Mouse (Mus musculus) megakaryocyte, adult 5-6 weeks (primary cell): ENCODE data around the gene Fbxo10. TPM values are rescaled to one million over a fixed set of nuclear protein-coding genes. Genes with fewer than 3 reads are reported as not detected.
"Not testable (repeated sequence)": the region's sequence is repeated elsewhere in the genome, so short reads cannot be mapped to it uniquely, and the experiment has no call there.

Experiments used
- ATAC-seq: 2 replicates; pipeline ENCODE4 v1.8.0; 2016; ENCODE audit warnings: mild to moderate bottlenecking, inconsistent platforms; ENCODE audit not compliant: poor library complexity, severe bottlenecking
- total RNA-seq, 2 experiments: library from RNA; stranded (forward) in 1 of 2; stranded (reverse) in 1 of 2; fragments of 153-499, 151-499 nt in 1 of 2; fragments of 221-1000, 200-1000 nt in 1 of 2; gene quantifications; 2 replicates each; pipeline versions ENCODE4 v1.2.3 to v1.2.4; 2015 to 2017

Fbxo10 gene
- total RNA-seq, 2 experiments from 2014 or later = 3.4 to 4.5 TPM

DNA sequence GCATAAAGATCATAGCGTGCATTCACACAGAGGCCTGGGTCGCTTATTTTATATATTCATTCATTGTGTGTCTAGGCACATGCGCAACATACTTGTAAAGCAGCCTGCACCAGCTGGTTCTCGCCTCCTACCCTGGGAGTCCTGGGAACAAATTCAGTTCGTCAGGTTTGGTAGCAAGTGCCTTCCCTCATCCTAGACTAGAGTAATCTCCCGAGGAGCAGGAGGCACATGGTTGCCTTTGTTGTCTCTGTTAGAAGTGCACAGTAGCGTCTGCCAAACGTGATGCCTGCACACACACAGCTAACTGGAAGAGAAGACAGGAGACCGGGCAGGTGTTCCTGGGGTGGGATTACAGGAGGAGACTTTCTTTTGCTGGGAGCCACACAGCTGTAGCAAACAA, 36.4 kb downstream of the Fbxo10 start:
- ATAC-seq = no peak

DNA sequence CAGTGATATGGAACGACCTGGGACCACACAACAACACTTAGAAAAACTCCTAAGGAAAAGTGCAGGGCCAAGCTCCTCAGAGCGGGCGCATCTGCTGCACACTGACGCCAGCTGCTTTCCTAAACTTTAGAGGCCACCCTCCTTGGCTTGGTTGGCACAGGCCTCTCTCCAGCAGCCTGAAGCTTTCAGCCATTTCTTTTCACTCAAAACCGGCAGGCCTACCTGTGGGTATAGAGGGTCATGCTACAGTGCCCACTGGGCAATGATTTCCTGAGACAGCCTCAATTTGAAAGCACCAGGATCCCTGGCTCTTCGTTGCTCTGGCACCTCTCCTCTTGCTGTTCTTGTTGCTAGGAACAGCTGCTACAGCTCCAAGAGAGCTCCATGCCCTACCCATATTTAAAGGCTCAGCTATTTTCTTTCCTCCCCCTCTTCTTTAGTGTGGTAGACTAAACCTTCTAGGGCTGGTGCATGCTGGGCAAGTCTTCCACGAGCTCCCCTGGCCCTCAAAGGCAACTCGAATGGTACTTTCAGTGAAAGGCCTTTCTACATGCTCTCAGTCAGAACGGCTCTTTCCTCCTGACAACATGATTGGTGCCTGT, 37.0 kb downstream of the Fbxo10 start:
- ATAC-seq = no peak

DNA sequence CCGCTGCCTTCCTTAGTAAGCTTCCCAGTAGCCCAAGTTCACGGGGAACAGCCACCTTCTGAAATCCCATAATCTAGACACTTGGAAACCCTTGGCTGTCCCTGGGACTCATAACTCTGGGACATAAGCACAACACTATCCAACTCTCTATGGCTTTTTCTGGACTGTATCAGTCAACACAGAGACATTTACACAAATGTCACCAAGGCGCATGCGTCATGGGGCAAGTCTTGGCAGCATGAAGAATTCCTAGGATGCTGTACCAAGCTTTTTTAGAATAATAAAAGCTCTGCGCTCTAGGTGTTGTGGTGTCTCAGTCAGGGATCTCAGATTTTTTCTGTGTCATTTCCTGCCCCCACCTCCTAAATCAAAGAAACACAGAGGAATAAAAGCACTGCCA, 37.7 kb downstream of the Fbxo10 start:
- ATAC-seq = no peak

DNA sequence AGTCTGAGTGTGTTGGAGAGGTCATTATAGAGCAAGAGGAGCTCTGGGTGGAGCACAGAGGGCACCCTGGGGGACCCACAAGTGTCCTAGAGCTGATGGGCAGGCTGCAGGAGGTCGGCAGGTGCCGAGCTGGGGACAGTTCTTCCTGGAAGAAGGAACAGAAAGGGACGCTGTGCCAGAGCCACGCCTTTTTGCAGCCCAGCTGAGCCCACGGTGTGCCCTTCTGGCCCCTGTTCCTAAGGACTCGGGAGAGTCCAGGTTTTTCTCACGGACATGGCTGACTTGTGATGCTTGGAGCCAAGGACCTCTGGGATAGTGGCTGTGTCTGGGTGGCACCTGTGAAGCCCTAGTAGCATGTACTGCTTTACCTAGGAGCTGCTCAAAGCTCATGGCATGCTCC, 43.6 kb downstream of the Fbxo10 start:
- ATAC-seq = no peak

DNA sequence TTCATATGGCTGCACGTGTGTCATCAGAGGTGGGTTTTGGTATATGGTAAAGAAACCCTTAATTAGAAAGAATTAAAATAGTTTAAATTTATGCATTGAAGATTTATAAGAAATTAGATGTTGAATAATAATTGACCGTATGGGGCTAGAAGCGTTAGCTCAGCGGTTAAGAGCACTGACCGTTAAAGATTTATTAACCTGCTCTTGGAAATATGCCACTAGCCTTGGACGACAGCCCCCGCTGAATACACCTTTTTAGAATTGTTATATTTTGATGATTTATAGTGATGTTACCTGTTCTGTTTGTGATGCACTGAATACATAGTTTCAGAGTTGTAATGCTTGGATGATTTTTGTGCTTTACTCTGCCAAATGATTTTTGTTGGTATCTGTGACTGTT, 44.9 kb downstream of the Fbxo10 start:
- ATAC-seq = not testable (repeated sequence)

DNA sequence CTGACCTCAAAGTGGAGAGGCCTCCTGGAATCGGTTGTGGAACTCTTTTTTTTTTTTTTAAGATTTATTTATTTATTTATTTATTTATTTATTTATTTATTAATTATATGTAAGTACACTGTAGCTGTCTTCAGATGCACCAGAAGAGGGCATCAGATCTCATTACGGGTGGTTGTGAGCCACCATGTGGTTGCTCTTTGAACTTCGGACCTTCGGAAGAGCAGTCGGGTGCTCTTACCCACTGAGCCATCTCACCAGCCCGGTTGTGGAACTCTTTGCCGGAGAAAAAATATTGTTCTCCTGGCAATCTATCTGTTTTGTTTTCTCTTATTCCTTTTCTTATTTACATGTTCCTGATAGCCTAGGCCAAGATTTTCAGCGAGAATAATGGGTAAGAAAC, 45.5 kb downstream of the Fbxo10 start:
- ATAC-seq = not testable (repeated sequence)

DNA sequence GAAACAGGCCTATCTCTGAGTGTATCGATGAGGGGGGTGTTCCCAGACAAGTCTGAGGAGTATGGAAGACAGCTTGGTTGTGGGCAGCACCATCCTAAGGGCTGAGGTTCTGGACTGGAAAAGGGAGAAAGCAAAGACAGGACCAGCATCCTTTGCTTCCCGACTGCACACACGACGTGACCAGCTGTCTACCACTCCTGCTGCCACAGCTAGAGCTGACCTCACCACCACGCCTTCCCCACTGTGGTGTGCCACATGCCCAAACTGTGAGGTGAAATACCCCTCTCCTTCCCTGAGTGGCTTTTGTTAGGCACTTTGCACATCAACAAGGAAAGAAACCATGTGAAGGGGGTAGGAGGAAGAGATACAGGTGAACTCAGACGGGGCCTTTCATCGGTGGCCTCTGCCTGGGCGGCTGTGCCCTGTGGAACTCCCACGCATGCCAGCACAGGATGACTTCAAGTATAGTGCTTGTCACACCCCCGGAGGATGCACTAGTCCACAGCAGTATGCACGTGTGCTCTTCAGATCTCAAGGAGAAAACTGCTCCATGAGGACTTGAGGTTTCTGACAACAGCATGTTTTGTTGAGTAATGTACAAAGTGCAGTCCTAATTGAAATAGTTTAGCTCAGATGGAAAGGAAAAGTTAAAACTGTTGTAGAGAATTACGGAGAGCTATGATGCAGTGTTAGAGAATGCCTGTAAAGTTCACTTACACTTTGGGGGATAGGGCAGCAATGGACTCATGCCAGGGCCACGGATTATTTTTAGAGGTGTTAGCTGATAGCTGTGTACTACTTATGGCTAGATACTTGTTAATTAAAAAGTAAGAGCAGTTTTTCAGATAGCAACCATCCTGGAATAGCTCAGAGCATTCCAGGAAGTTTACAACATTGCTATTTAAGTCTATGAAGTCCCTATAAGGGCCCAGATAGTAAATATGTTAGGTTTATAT, 46.7 kb downstream of the Fbxo10 start:
- ATAC-seq = no peak

DNA sequence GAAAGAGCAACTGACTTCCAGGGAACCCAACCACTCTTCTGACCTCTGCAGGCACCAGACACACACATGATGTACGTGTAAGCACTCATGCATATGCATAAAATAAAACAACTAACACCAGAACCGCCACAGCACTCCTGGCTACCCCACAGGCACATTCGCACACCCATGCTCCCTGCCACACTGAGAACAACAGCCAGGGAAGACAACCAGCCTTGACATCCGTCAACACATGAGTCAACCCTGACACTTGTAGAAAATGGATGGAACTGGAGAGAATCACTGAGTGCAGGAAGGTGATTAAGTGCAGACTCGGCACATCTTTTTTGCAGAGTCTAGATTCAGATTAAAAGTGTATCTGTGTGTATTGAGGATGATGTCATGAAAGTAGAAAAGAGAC, 47.8 kb downstream of the Fbxo10 start:
- no peak for ATAC-seq

DNA sequence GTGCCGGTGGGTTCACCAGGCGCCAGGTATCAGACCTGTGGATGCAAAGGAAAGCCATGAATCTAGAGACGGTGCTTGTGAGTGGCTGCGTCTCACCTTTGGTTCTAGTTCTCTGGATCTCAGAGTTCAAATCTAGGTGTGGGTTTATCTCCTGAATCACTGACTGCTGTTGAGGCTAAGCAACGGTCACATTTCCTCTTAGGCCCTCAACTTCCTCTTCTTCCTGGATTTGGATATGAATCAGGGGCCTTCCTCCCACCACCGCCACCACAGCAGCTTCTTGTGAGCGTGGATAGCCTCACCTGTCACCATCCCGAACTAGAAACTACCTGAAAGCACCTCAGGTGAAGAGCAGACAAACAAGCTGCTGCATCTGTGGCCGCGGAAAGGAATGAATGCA, 48.4 kb downstream of the Fbxo10 start:
- ATAC-seq = peak; percentile 57; the same call in 1 of the 2 replicates

DNA sequence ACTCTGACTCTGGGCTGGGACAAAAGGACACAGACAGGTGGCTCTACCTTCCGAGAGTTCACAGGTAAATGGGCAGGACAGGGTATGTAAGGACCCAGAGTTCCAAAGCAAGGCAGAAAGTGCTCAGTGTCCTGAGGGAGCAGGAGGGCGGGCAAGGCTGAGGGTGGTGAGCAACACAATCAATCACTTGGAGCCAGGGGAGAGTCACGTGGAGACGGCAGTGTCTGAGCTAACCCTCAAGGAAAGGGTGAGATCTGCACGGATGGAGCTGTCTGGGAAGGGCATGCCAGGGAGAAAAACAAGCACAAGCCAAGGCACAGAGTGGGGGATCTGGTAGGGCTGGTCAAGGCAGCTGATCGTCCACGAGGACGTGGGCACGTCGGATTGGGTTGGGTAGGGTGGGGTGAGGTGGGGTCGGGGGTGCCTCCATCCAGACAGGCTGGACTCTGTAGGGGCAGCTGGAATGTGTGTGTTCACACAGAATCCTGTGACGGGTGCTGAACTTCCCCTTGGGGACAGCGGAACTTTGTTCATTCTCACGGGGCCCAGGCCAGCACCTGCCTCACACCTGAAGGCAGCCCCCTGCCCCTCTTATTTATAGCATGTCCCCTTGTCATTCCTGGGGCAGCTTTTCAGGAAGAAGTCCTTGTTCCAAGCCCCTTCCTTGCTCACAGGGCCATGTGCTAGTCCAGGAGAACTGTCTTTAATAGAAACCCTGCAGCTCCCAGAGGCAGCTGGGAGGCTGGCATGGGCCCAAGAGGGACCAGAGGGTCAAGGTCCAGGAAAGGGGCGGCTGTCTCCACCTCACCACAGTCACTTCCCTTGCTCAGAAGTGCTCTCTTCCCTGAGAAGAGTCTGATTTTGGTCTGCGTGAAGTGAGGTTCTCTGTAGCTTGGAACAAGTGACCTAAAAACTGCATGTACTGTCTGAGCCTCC, 49.4 kb downstream of the Fbxo10 start:
- ATAC-seq = no peak

DNA sequence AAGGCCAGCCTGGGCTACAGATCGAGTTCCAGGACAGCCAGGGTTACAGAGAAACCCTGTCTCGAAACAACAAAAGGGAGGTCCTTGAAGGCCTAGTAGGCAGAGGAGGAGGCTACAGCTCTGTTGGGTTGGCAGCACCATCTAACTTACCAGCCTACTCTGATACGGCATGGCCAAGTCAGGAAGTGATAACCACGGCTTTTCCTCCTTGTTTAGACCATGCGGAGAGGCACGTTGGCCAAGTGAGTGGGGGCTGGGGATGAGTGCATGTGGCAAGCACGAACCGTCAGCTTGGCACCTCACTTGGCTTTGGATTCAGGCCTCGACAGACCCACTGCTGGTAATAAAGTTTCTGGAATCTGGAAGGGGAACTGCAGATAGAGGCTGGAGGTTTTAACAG, 51.8 kb downstream of the Fbxo10 start:
- no peak for ATAC-seq

DNA sequence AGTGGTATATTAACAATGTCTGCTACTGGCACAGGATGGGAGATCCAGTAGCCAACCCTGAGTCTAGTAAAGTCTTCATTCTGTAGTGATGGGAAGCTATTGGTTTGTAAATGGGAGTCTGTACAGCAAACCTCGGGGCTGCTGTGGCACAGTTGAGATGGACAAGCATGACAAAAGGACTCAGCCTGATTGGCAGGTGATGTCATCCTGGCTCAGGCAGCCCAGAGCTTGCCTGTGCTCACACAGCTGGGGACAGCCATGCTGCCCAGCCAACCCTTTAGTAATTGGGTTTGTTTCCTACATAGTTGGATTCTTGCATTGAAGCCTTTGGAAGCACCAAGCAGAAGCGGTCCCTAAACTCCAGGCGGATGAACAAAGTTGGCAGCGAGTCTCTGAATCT, 57.9 kb downstream of the Fbxo10 start:
- no peak for ATAC-seq

DNA sequence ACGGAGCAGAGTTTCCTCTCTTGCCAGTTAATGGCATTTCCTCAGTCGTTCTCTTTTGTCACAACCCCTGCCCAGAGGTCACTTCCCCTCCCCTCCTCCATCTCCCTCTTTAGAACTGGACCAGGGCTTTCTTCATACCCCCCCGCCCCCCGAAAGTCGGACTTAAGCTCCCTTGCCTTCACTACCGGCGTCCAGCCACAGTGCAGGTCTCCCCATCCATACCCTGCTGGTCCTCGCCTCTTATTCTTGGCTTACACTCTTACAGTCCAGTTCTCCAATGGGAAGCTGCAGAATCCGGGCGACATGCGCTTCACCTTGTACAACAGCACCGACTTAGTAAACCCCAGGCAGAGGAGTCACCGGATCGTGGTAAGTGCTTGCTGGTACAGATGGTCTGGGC, 65.4 kb downstream of the Fbxo10 start:
- ATAC-seq = peak; percentile 4; the same call in 1 of the 2 replicates

DNA sequence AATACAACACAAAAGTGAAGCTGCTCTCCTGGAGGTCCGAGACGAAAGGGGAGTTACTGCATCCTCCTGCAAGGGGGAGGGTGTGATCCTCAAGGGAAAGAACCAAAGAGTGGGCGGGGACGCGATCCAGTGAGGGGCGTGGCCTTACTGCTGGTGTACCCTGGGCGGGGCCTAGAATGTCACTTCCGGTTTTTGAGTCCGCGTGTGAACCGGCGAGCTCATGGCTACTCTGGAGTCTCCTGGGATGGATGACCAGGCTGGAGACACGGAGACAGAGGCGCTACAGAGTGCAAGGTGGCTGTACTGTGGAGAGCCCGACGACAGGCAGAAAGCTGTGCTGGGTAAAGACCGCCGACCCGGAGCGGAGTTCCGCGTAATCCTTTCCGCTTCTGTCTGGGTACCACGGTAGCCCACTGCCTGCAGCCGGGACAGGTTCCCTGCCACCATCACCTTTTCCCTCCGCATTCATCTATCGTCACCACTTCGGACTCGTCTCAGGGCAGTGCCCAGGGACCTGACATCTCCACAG, 65.9 kb downstream of the Fbxo10 start, which contains the start of gene Polr1e:
Gene Polr1e (plus strand): TSS at position 132 of the 529 bp plus-strand sequence.
- ATAC-seq = peak; percentile 94

DNA sequence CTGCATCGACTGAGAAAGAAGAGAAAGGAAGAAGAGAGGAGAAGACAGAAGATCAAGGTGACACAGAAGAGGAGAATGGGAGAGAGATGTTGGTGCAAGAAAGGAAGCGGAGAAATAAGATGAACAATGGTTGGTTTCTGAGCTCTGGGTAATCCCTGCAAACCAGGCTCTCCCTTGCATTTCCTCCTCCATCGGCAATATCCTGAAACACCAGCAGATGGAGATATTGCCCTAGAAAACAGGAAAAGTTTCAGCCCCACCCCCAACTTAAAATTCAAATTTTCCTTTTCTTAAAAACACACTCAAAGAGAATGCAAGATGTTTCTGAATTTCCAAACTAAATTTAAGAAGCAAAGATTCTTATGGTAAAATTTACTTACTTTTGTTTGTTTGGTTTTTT, 68.8 kb downstream of the Fbxo10 start:
- no peak for ATAC-seq

DNA sequence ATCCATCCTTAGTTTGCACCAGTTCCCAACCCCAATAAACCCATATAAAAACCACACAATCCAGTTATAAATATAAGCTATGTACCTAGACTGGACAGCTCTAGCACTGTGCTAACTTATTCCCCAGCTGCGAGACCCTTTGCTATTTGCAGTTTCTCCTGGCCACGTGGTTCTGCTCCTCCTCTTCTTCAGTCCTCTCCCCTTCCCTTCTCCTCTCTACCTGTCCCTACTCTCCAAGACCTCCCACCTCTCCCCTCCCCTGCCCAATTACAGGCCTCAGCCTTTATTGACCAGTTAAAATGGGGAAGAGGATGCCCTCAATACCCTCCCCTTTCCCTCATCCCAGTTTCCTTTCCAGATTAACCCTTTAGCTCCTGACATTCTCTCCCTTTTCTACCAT, 70.9 kb downstream of the Fbxo10 start:
- no peak for ATAC-seq

DNA sequence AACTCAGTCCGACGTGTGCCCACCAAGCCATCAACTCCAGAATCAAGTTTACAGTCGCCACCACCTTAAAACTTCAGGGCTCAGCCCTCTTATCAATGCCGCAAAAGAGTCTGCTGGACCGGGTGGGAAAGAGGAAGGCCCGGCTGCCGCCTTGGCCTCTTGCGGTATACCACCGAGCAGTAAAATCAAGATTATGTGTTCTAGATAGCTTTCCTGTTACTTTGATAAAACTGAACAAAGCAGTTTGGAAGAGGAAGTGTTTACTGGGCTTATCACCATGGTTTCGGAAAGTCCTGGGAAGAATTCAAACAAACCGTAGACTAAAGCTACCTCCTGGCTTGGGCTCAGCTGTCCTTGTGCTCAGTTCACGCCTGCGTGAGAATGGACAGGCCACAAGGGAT, 71.4 kb downstream of the Fbxo10 start:
- ATAC-seq = peak; percentile 22

DNA sequence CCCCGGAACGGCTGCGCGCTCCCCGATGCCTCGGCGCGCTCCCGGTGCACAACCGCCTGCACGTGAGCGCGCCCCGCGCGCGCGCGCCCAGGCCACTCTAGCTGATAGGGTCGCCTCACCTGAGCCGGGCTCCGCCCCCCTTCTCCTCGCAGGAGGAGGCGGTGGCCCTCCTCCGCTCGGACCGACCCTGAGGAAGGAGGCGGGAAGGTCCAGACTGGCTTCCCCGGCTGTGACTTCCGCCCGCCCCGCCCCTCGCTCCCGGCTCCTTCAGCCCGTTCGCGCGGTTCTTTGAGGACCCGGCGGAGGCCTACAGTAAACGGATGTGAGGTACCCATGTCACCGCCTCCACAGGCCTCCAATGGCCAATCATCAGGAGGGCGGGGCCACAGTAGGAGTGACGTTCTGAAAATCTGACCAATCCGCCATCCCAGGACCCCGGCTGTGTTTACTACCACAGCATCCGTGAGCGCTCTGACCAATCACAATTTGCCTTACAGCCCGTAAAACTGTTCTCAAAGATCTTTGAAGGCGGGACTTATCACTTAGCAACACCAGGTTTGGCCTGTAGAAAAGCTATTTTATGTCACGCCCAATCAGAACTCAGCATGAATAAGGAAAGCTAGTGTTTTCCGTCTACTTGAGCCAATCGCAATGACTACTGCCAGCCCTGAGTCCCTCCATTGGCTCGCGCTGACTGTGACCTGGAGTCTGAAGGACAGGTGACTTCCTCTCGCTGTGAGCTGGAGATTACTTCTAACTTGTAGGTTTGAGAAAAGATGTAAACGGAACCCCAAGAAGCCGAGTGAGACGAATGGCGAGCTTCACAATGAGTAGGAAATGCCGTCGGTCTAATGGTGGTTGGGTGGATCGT, 72.1 kb downstream of the Fbxo10 start, which contains the start of gene Zbtb5:
Gene Zbtb5 (minus strand): TSS at position 308 of the 871 bp plus-strand sequence.
- ATAC-seq = peak; percentile 84

DNA sequence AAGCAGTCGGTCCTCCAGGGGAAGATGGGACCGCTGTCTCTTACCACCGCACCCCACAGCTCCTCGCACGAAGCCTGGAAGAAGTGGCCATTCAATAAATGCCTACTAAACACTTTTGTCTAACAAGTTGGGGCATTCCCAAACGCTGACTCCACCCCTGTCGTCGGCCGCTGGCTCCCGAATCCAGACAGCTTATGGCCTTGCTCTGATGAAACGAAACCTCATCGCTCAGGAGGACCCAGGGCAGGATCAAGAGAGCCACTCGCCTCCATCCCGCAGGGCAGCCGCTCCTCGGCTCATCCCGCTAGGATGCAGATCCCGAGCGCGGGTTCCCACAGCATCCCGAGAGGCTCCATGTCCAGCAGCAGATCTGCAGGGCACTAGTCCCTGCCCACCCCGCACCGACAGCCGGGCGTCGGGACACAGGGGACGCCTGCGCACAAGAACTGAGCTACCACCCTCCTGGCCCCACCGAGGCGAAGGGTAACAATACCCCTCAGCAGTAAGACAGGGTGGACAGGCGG, 72.8 kb downstream of the Fbxo10 start:
- ATAC-seq = no peak
